Mouse (Mus musculus): ENCODE data around the gene Tpp2. TPM values are rescaled to one million over a fixed set of nuclear protein-coding genes. Genes with fewer than 3 reads are reported as not detected.

Gene Tpp2
- polyA plus RNA-seq, 1 experiment from 2014 or later, result 77.7 TPM

DNA sequence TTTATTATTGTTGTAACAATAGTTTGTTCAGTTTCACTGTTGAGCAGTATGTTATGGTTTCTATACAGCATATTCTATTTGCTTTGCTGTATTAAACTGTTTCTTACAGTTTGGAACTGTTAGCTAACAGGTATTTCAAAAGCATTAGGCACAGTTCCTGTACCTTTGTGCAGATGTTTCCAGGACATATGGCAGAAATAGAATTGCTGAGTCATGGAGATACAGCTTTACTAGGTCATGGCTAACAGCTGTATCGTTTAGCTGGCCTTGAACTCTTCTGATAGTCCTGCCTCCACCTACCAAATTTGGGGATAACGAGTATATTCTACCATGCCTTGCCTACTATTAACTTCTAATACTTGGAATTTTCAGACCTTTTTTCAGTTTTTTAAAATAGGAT, 9.4 kb downstream of the Tpp2 start:
- peaks cover 49% of the 10 kb centered on the region for H3K36me3 ChIP-seq
- WGBS, result 95% methylated on average over 2 of the region's 2 CpGs
- H3K27me3 ChIP-seq (ENCODE audit: low read depth, poor library complexity, severe bottlenecking), result no peaks in the 10 kb centered on the region
- no peak overlapping the region for H3K4me3 ChIP-seq
- no peak overlapping the region for H3K27ac ChIP-seq
- no peak for DNase-seq (ENCODE audit: low spot score)
- no peaks in the 10 kb centered on the region for H3K4me1 ChIP-seq
- H3K9me3 ChIP-seq (replicated peaks), result no peaks in the 10 kb centered on the region

- Histone ChIP-seq H3K4me3 (no peak overlapping the region), H3K9me3 (replicated peaks) (no peaks in the 10 kb centered on the region), H3K27me3 (ENCODE audit: low read depth, poor library complexity, severe bottlenecking) (no peaks in the 10 kb centered on the region), H3K4me1 (no peaks in the 10 kb centered on the region), H3K36me3 (peaks cover 92% of the 10 kb centered on the region), H3K27ac (no peak overlapping the region)
- DNase-seq (ENCODE audit: low spot score), result no peak
- WGBS, result 97% methylated on average over 3 of the region's 3 CpGs
Measured at GRCm38 (mm10) chr1:43953679-43954078, 20.2 kb downstream of the Tpp2 start.

GRCm38 (mm10) chr1:43964381-43964780, 30.9 kb downstream of the Tpp2 start:
- 91% methylated on average over 4 of the region's 4 CpGs for WGBS
- Histone ChIP-seq H3K9me3 (replicated peaks) (no peaks in the 10 kb centered on the region), H3K27ac (no peak overlapping the region), H3K4me1 (no peaks in the 10 kb centered on the region), H3K36me3 (peaks cover 74% of the 10 kb centered on the region), H3K27me3 (ENCODE audit: low read depth, poor library complexity, severe bottlenecking) (no peaks in the 10 kb centered on the region), H3K4me3 (no peak overlapping the region)
- no peak for DNase-seq (ENCODE audit: low spot score)

- H3K27ac ChIP-seq, result no peak overlapping the region
- no peak overlapping the region for H3K4me3 ChIP-seq
- no peak for DNase-seq (ENCODE audit: low spot score)
- 89% methylated on average over 4 of the region's 4 CpGs for WGBS
- no peaks in the 10 kb centered on the region for H3K9me3 ChIP-seq (replicated peaks)
- no peaks in the 10 kb centered on the region for H3K4me1 ChIP-seq
- no peaks in the 10 kb centered on the region for H3K27me3 ChIP-seq (ENCODE audit: low read depth, poor library complexity, severe bottlenecking)
- H3K36me3 ChIP-seq, result peaks cover 70% of the 10 kb centered on the region
Measured at GRCm38 (mm10) chr1:43966756-43967155, 33.3 kb downstream of the Tpp2 start.

DNA sequence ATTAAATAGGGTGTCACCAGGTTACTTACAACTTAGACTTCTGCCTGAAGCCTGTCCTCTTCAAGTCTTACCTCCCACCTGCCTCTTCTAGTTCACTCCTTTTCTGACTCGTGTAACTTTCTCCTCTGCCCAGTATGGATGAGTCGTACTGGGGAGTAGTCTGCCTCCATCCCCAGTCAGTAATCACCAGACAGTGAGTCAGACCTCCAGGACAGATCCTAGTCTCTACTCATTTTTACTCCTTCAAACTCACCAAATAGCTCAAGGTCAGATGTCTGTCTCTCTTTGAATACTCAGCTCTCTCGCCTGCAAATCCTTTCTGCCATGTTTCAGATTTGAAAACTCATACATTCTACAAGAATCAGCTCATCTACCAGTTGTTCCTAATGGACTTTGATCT, 35.9 kb downstream of the Tpp2 start:
- peaks cover 86% of the 10 kb centered on the region for H3K36me3 ChIP-seq
- no peaks in the 10 kb centered on the region for H3K27me3 ChIP-seq (ENCODE audit: low read depth, poor library complexity, severe bottlenecking)
- no peak for DNase-seq (ENCODE audit: low spot score)
- no peak overlapping the region for H3K27ac ChIP-seq
- H3K4me1 ChIP-seq, result no peaks in the 10 kb centered on the region
- no peaks in the 10 kb centered on the region for H3K9me3 ChIP-seq (replicated peaks)
- no peak overlapping the region for H3K4me3 ChIP-seq
- WGBS, result 85% methylated on average over 3 of the region's 3 CpGs

DNA sequence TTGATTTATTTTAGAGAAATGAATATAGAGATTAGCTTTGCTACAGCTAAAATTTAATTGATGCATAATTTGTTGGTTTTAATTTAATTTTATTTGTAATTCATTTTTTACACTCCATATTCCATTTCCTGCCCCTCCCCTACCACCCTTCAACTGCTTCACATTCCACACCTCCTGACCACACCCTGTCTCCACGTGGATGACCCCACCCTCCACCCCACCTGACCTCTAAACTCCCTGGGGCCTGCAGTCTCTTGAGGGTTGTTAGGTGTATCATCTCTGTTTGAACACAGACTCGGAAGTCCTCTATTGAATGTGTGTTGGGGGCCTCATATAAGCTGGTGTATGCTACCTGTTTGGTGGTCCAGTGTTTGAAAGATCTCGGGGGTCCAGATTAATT, 37.6 kb downstream of the Tpp2 start:
- Histone ChIP-seq H3K4me3 (no peak overlapping the region), H3K36me3 (peaks cover 91% of the 10 kb centered on the region), H3K27ac (no peak overlapping the region), H3K4me1 (no peaks in the 10 kb centered on the region), H3K9me3 (replicated peaks) (no peaks in the 10 kb centered on the region), H3K27me3 (ENCODE audit: low read depth, poor library complexity, severe bottlenecking) (no peaks in the 10 kb centered on the region)
- no peak for DNase-seq (ENCODE audit: low spot score)
- WGBS, result 72% methylated on average over 3 of the region's 3 CpGs

DNA sequence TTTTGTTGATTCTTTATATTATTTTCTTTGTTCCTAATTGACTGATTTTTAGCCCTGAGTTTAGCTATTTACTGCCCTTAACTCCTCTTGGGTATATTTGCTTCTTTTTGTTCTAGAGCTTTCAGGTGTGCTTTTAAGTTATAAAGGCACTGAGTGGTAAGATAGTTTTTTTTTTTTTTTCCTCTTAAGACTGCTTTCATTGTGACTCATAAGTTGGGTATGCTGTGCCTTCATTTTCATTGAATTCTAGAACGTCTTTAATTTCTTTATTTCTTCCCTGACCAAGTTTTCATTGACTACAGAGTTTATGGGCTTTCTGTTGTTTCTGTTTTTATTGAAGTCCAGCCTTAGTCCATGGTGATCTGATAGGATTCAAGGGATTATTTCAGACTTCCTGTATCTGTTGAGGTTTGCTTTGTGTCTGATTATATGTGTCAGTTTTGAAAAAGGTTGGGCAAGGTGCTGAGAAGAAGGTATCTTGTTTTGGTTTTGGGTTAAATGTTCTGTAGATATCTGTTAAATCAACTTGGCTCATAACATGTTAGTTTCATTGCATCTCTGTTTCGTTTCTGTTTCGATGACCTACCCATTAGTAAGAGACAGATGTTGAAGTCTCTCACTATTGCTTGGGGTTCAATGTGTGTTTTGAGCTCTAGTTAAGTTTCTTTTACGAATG, 63.6 kb downstream of the Tpp2 start:
- H3K4me1 ChIP-seq, result no peaks in the 10 kb centered on the region
- WGBS, result 98% methylated on average over 4 of the region's 4 CpGs
- no peaks in the 10 kb centered on the region for H3K27me3 ChIP-seq (ENCODE audit: low read depth, poor library complexity, severe bottlenecking)
- H3K36me3 ChIP-seq, result peaks cover 92% of the 10 kb centered on the region
- no peaks in the 10 kb centered on the region for H3K9me3 ChIP-seq (replicated peaks)
- H3K27ac ChIP-seq, result no peak overlapping the region
- no peak overlapping the region for H3K4me3 ChIP-seq
- DNase-seq (ENCODE audit: low spot score), result no peak

DNA sequence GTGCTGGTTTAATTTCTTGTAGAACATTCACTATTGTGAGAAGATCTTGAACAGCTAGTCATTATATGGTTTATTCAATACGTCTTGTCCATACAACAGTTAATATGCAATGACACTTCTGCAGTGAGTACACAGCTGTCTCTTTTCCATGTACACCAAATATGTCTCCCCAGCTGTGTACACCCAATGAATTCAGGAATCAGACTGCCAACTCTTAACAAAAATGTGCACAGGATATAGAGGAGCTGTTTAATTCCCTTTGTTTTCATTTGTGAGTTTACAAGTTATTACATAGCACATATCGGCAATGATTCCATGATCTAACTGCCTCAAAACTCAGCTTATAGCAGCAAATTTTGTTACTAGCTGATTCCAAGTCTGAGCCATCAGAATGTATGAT, 71.1 kb downstream of the Tpp2 start:
- WGBS, result 98% methylated on average over 2 of the region's 2 CpGs
- DNase-seq (ENCODE audit: low spot score), result no peak
- H3K4me3 ChIP-seq, result no peak overlapping the region
- H3K36me3 ChIP-seq, result peaks cover 69% of the 10 kb centered on the region
- no peaks in the 10 kb centered on the region for H3K27me3 ChIP-seq (ENCODE audit: low read depth, poor library complexity, severe bottlenecking)
- H3K9me3 ChIP-seq (replicated peaks), result no peaks in the 10 kb centered on the region
- no peaks in the 10 kb centered on the region for H3K4me1 ChIP-seq
- H3K27ac ChIP-seq, result no peak overlapping the region

DNA sequence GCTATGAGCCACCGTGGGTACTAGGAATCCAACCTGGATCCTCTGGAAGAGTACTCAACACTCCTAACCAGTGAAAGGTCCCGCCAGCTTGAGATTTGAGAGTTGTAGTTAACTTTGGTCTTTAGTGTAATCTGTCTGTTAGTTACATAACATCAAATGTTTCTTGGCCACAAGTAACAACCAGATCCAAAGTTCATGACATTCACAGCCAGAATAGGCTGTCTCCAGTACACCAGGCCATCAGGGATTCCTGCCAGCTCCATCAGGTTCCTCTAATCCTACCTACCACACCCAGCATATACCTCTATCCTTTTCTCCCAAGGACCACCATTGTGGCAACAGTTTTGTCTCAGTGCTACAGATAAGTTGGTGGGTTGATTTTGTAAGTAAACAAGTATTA, 82.1 kb downstream of the Tpp2 start:
- Histone ChIP-seq H3K9me3 (replicated peaks) (no peaks in the 10 kb centered on the region), H3K36me3 (no peaks in the 10 kb centered on the region), H3K27ac (no peak overlapping the region), H3K27me3 (ENCODE audit: low read depth, poor library complexity, severe bottlenecking) (no peaks in the 10 kb centered on the region), H3K4me3 (no peak overlapping the region), H3K4me1 (no peaks in the 10 kb centered on the region)
- DNase-seq (ENCODE audit: low spot score), result no peak
- WGBS, result 94% methylated on average over 2 of the region's 2 CpGs

- H3K27ac ChIP-seq, result no peak within 1 kb of the TSS
- H3K27me3 ChIP-seq (ENCODE audit: low read depth, poor library complexity, severe bottlenecking), result no peaks in the 10 kb centered on the region
- H3K4me3 ChIP-seq, result no peak within 1 kb of the TSS
- H3K4me1 ChIP-seq, result no peaks in the 10 kb centered on the region
- H3K9me3 ChIP-seq (replicated peaks), result no peaks in the 10 kb centered on the region
- H3K36me3 ChIP-seq, result no peaks in the 10 kb centered on the region
- DNase-seq (ENCODE audit: low spot score), result no peak
Measured at GRCm38 (mm10) chr1:44019934-44020333, 86.5 kb downstream of the Tpp2 start, which contains the start of gene Mettl21c. Mettl21c (minus strand) TSS chr1:44020034.

- no peaks in the 10 kb centered on the region for H3K9me3 ChIP-seq (replicated peaks)
- WGBS, result 97% methylated on average over 1 of the region's 1 CpGs
- no peaks in the 10 kb centered on the region for H3K36me3 ChIP-seq
Measured at GRCm38 (mm10) chr1:44022656-44023055, 89.2 kb downstream of the Tpp2 start.

GRCm38 (mm10) chr1:44027651-44028050, 94.2 kb downstream of the Tpp2 start:
- Histone ChIP-seq H3K36me3 (no peaks in the 10 kb centered on the region), H3K27me3 (ENCODE audit: low read depth, poor library complexity, severe bottlenecking) (no peaks in the 10 kb centered on the region), H3K27ac (no peak overlapping the region), H3K4me3 (no peak overlapping the region), H3K4me1 (no peaks in the 10 kb centered on the region), H3K9me3 (replicated peaks) (no peaks in the 10 kb centered on the region)
- DNase-seq (ENCODE audit: low spot score), result no peak
- 98% methylated on average over 1 of the region's 1 CpGs for whole genome bisulfite sequencing

More at GRCm38 (mm10) chr1:44022656-44023055, 89.2 kb downstream of the Tpp2 start:
- Histone ChIP-seq H3K4me1 (no peaks in the 10 kb centered on the region), H3K4me3 (no peak overlapping the region), H3K27ac (no peak overlapping the region), H3K27me3 (ENCODE audit: low read depth, poor library complexity, severe bottlenecking) (no peaks in the 10 kb centered on the region)
- no peak for DNase-seq (ENCODE audit: low spot score)

DNA sequence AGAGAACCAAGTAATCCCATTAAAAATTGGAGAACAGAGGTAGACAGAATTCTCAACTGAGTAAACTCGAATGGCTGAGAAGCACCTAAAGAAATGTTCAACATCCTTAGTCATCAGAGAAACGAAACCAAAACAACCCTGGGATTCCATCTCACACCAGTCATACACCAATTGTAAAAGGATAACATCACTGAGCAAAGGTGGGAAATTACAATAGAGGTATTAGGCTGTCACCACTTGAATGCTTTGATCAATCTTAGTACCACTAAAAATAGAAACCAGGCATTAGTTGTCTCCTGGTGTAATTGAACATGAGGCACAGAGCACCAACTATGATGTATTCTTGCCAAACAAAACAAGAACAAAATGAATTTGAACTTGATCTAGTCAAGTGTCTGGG, 98.8 kb downstream of the Tpp2 start:
- DNase-seq (ENCODE audit: low spot score), result no peak
- Histone ChIP-seq H3K36me3 (no peaks in the 10 kb centered on the region), H3K27ac (no peak overlapping the region), H3K9me3 (replicated peaks) (no peaks in the 10 kb centered on the region), H3K27me3 (ENCODE audit: low read depth, poor library complexity, severe bottlenecking) (no peaks in the 10 kb centered on the region), H3K4me1 (no peaks in the 10 kb centered on the region), H3K4me3 (no peak overlapping the region)
- WGBS, result 80% methylated on average over 2 of the region's 2 CpGs

DNA sequence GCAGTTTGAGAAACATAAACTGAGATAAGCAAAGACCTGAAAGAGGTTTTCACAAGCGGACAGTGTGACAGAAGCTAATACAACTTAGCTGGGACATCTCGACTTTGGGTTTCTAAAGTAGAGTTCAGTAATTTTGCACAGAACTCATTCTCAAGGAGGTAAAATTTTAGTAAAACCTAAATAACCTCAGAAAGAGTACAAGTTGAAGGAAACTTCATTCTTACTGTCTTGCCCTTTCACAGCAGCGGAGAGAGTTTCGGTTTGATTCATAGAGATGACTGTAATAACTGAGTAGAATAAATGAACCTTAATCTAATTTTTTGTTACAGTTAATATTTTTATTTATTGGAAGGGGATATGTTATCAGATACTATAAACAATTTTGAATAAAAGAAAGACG, 99.5 kb downstream of the Tpp2 start:
- WGBS, result 92% methylated on average over 5 of the region's 5 CpGs
- Histone ChIP-seq H3K36me3 (no peaks in the 10 kb centered on the region), H3K27ac (no peak overlapping the region), H3K27me3 (ENCODE audit: low read depth, poor library complexity, severe bottlenecking) (no peaks in the 10 kb centered on the region), H3K9me3 (replicated peaks) (no peaks in the 10 kb centered on the region), H3K4me1 (no peaks in the 10 kb centered on the region), H3K4me3 (no peak overlapping the region)
- no peak for DNase-seq (ENCODE audit: low spot score)
